Comparison of ENCODE assay signal across 18 mouse cellular contexts in genomic region chr3:130518457-130518879, GRCm38 (mm10).
DNase-seq lines count a peak whose midpoint lies in the region; ATAC-seq lines count a peak whose summit lies in the region.
"Had no signal": no experiment of that assay in that cellular context is flagged by ENCODE, and none has a peak within 500 bp of the region (broad histone marks: within the 10 kb centered on the region; RNA-seq: fewer than 3 reads in every experiment).

No protein-coding gene starts in this region.

- no peak overlapping the region for H3K9ac ChIP-seq in neural tube, embryonic 13.5 days
- no peak overlapping the region for H3K9ac ChIP-seq in neural tube, embryonic 15.5 days (replicated peaks)
- no peak overlapping the region for H3K9ac ChIP-seq in forebrain, embryonic 16.5 days (replicated peaks; ENCODE audit: low read depth, low read length)
- H3K9ac ChIP-seq in midbrain, embryonic 16.5 days (ENCODE audit: low read depth, low read length) = no peak overlapping the region
- H3K9ac ChIP-seq: liver, embryonic 13.5 days had no signal

- no peaks in the 10 kb centered on the region for H3K36me3 ChIP-seq in neural tube, embryonic 13.5 days
- H3K36me3 ChIP-seq in neural tube, embryonic 15.5 days = no peaks in the 10 kb centered on the region
- H3K36me3 ChIP-seq in forebrain, embryonic 16.5 days (ENCODE audit: control insufficient read depth, insufficient read depth) = no peaks in the 10 kb centered on the region
- no peaks in the 10 kb centered on the region for H3K36me3 ChIP-seq in midbrain, embryonic 16.5 days (ENCODE audit: control insufficient read depth, insufficient read depth, low read length)
- H3K36me3 ChIP-seq in heart, embryonic 10.5 days = no peaks in the 10 kb centered on the region
- H3K36me3 ChIP-seq: limb, embryonic 10.5 days; liver, embryonic 13.5 days had no signal

- H3K4me1 ChIP-seq in neural tube, embryonic 13.5 days (replicated peaks) = peaks cover 13% of the 10 kb centered on the region
- no peaks in the 10 kb centered on the region for H3K4me1 ChIP-seq in neural tube, embryonic 15.5 days
- peaks cover 5% of the 10 kb centered on the region; the same call in 1 of the 2 replicates for H3K4me1 ChIP-seq in forebrain, embryonic 16.5 days (replicated peaks; ENCODE audit: control insufficient read depth, insufficient read depth, low read length)
- peaks cover 14% of the 10 kb centered on the region for H3K4me1 ChIP-seq in midbrain, embryonic 16.5 days (ENCODE audit: control insufficient read depth, insufficient read depth, low read length)
- no peaks in the 10 kb centered on the region for H3K4me1 ChIP-seq in heart, embryonic 10.5 days
- H3K4me1 ChIP-seq: liver, embryonic 13.5 days had no signal

- no peak overlapping the region for H3K4me3 ChIP-seq in neural tube, embryonic 13.5 days
- H3K4me3 ChIP-seq in neural tube, embryonic 15.5 days (replicated peaks) = no peak overlapping the region
- no peak overlapping the region for H3K4me3 ChIP-seq in forebrain, embryonic 16.5 days (replicated peaks; ENCODE audit: low read length)
- no peak overlapping the region for H3K4me3 ChIP-seq in midbrain, embryonic 16.5 days (ENCODE audit: low read depth, low read length)
- H3K4me3 ChIP-seq in heart, embryonic 10.5 days = no peak overlapping the region
- H3K4me3 ChIP-seq: limb, embryonic 10.5 days; liver, embryonic 13.5 days had no signal

- no peaks in the 10 kb centered on the region for H3K9me3 ChIP-seq in neural tube, embryonic 13.5 days
- no peaks in the 10 kb centered on the region for H3K9me3 ChIP-seq in neural tube, embryonic 15.5 days (replicated peaks)
- no peaks in the 10 kb centered on the region for H3K9me3 ChIP-seq in forebrain, embryonic 16.5 days (ENCODE audit: control insufficient read depth, low read length)
- no peaks in the 10 kb centered on the region for H3K9me3 ChIP-seq in midbrain, embryonic 16.5 days (replicated peaks; ENCODE audit: control insufficient read depth, low read length, poor library complexity, severe bottlenecking)
- H3K9me3 ChIP-seq in heart, embryonic 10.5 days = no peaks in the 10 kb centered on the region
- H3K9me3 ChIP-seq: limb, embryonic 10.5 days; liver, embryonic 13.5 days had no signal

- no peak overlapping the region for H3K4me2 ChIP-seq in neural tube, embryonic 13.5 days
- H3K4me2 ChIP-seq in neural tube, embryonic 15.5 days = no peak overlapping the region
- H3K4me2 ChIP-seq in forebrain, embryonic 16.5 days (ENCODE audit: low read length) = no peak overlapping the region
- H3K4me2 ChIP-seq in midbrain, embryonic 16.5 days (ENCODE audit: low read length) = peak overlapping the region; percentile 25
- H3K4me2 ChIP-seq: liver, embryonic 13.5 days had no signal

- WGBS in neural tube, embryonic 13.5 days = 42% methylated on average over 9 of the region's 9 CpGs
- 43% methylated on average over 9 of the region's 9 CpGs for WGBS in neural tube, embryonic 15.5 days
- 19% methylated on average over 9 of the region's 9 CpGs for whole genome bisulfite sequencing in forebrain, embryonic 16.5 days
- 17% methylated on average over 9 of the region's 9 CpGs for WGBS in midbrain, embryonic 16.5 days
- WGBS in heart, embryonic 10.5 days = 78% methylated on average over 9 of the region's 9 CpGs

- no peak for DNase-seq in frontal cortex, postnatal 14 days (ENCODE audit: low spot score in 2 of 2)
- DNase-seq in heart, embryonic 10.5 days (ENCODE audit: low spot score) = no peak
- DNase-seq in urinary bladder, postnatal 25 days (ENCODE audit: low spot score) = no peak
- DNase-seq: cerebellum, adult 11-12 months; heart, adult 18-20 months; heart, postnatal 10 days; kidney, adult 8-10 months; liver, embryonic 13.5 days; spleen, adult 18-20 months; thymus, postnatal 14 days had no signal

- 0 out of 2 replicates have a peak, but pooled peaks cover 3% of the 10 kb centered on the region for H3K27me3 ChIP-seq in neural tube, embryonic 13.5 days
- H3K27me3 ChIP-seq in neural tube, embryonic 15.5 days (replicated peaks) = no peaks in the 10 kb centered on the region
- no peaks in the 10 kb centered on the region for H3K27me3 ChIP-seq in forebrain, embryonic 16.5 days (replicated peaks; ENCODE audit: control insufficient read depth, insufficient read depth, low read length)
- H3K27me3 ChIP-seq in midbrain, embryonic 16.5 days (ENCODE audit: control insufficient read depth, insufficient read depth, low read depth, low read length) = no peaks in the 10 kb centered on the region
- no peaks in the 10 kb centered on the region for H3K27me3 ChIP-seq in heart, embryonic 10.5 days (ENCODE audit: insufficient read depth, poor library complexity, severe bottlenecking)
- H3K27me3 ChIP-seq: liver, embryonic 13.5 days had no signal

- no peak overlapping the region for H3K27ac ChIP-seq in neural tube, embryonic 13.5 days (replicated peaks)
- no peak overlapping the region for H3K27ac ChIP-seq in neural tube, embryonic 15.5 days (replicated peaks)
- no peak overlapping the region for H3K27ac ChIP-seq in forebrain, embryonic 16.5 days (ENCODE audit: low read length)
- H3K27ac ChIP-seq in midbrain, embryonic 16.5 days (ENCODE audit: low read length) = peak overlapping the region; percentile 50
- no peak overlapping the region for H3K27ac ChIP-seq in heart, embryonic 10.5 days
- H3K27ac ChIP-seq: limb, embryonic 10.5 days; liver, embryonic 13.5 days had no signal

- ATAC-seq in frontal cortex, adult (ENCODE audit: low TSS enrichment) = peak; percentile 55; the same call in 1 of the 2 replicates
- 0 out of 2 replicates have a peak, but pooled peaks have one; percentile 27 for ATAC-seq in neural tube, embryonic 13.5 days (ENCODE audit: low read depth)
- ATAC-seq in neural tube, embryonic 15.5 days (ENCODE audit: low FRiP score) = no peak
- peak; percentile 54; the same call in 1 of the 2 replicates for ATAC-seq in forebrain, embryonic 16.5 days
- peak; percentile 81 for ATAC-seq in midbrain, embryonic 16.5 days
- ATAC-seq: activated CD4-positive, CD25-positive, alpha-beta regulatory T cell, adult 4 months; lung, postnatal 0 days had no signal
